Mouse (Mus musculus): ENCODE results near the gene Pkig.

Pkig gene

GRCm38 (mm10) chr2:163749647-163750611, 91.7 kb downstream of the Pkig start, which contains the start of gene Ada:
Ada (minus strand) TSS chr2:163750239.
- in situ Hi-C loops (cut with MboI, MseI), result no loop called here

GRCm38 (mm10) chr2:163754228-163754627, 96.0 kb downstream of the Pkig start:
- in situ Hi-C loops (cut with MboI, MseI), result no loop called here

DNA sequence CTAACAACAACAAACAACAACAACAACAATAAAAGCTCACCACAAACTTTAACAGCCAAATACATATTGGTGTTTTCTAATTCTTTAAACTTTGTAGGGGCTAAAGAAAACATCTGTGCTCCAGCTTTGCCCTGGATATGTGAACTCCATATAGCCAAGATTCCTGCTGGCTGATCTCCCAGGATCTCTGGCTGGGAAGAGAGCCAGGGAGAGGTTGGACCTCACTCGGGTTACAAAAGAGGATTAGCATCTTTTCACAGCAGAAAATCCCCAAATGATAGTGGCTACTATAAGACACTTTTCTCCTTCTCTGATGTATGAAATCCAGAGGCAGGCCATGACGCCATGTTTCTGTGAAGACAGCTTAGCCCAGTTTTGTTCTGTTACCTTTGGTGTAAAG, 98.5 kb downstream of the Pkig start:
- in situ Hi-C loops (cut with MboI, MseI), result no loop called here

GRCm38 (mm10) chr2:163758146-163758545, 100.0 kb downstream of the Pkig start:
- in situ Hi-C loops (cut with MboI, MseI), result no loop called here

DNA sequence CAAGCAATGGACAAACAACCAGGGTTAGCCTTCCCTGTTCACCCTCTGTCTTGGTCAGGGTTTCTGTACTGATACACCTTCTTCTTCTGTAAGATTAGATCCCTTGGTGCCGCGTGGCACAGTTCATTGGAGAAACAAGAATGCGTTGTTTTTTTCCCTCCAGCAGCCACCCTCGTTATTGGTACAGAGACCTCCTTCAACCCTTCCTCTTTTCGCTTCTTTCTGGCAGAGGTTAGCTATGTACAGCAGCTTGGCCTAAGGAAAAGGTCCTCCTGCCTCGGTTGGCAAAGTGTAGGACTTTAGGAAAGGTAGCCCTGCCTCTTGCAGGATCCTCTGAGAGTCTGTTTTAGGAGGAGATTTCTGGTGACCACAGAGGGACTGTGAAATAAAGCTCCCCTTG, 102.4 kb downstream of the Pkig start:
- in situ Hi-C loops (cut with MboI, MseI), result no loop called here

- in situ Hi-C loops (cut with MboI, MseI), result no loop called here
These were observed 103.2 kb downstream of the Pkig start for GRCm38 (mm10) chr2:163761402-163761801.

DNA sequence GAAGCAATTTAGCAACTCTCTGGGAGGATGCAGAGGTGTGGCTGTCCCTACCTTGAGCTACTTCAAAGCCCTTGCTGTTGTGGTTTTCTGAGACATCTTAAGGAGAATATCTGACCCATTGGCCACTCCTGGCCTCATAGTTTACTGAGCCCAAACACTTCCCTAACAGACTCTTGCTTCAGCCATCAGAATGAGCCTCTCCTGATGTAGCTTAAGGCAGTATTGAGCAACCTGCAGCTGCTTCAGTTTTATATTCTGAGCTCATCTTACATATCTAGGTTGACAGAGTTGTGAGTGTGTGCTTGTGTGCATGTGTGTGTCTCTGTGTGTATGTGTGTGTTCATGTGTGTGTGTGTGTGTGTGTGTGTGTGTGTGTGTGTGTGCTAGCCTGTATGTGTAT, 108.1 kb downstream of the Pkig start:
- in situ Hi-C loops (cut with MboI, MseI), result no loop called here

GRCm38 (mm10) chr2:163766890-163767289, 108.7 kb downstream of the Pkig start:
- in situ Hi-C loops (cut with MboI, MseI), result no loop called here

GRCm38 (mm10) chr2:163770731-163771130, 112.5 kb downstream of the Pkig start:
- in situ Hi-C loops (cut with MboI, MseI), result no loop called here
